Mouse (Mus musculus): ENCODE results near the gene Ddit4. TPM values are rescaled to one million over a fixed set of nuclear protein-coding genes. Genes with fewer than 3 reads are reported as not detected.

Ddit4 gene
- polyA plus RNA-seq, 1 experiment from 2014 or later, result 77.1 TPM

DNA sequence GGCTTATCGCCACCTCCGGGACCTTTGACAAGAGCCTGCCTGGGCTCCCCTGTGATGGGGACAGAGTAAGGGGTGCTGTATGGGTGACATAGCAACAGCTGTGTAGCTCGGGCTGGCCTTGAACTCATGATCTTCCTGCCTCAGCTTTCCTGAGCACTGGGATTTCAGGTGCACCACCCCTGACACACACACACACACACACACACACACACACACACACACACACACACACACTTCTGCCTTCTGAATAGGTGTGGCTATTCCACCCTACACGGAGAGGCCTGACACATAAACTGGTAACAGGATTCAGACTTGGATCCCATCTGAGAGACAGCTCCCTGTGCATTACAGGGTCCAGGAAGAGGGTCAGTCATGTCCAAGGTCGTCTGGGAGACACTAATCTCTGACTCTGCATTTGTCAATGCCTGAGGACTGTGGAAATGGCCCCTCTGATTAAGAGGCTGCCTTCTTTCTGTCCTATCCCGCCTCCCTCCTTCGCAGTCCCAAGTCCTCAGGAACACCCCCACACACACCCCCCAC lies 42.8 kb downstream of the Ddit4 start:
- ATAC-seq (ENCODE audit: insufficient number of reproducible peaks, low FRiP score, low TSS enrichment, low read depth), result no peak
- Histone ChIP-seq H3K4me1 (peaks cover 47% of the 10 kb centered on the region), H3K36me3 (no peaks in the 10 kb centered on the region), H3K4me3 (no peak overlapping the region), H3K4me2 (peak overlapping the region; percentile 37; the same call in 1 of the 2 replicates), H3K27me3 (no peaks in the 10 kb centered on the region), H3K27ac (peak overlapping the region; percentile 84), H3K9ac (no peak overlapping the region), H3K9me3 (no peaks in the 10 kb centered on the region)
- 46% methylated on average over 7 of the region's 7 CpGs for WGBS

DNA sequence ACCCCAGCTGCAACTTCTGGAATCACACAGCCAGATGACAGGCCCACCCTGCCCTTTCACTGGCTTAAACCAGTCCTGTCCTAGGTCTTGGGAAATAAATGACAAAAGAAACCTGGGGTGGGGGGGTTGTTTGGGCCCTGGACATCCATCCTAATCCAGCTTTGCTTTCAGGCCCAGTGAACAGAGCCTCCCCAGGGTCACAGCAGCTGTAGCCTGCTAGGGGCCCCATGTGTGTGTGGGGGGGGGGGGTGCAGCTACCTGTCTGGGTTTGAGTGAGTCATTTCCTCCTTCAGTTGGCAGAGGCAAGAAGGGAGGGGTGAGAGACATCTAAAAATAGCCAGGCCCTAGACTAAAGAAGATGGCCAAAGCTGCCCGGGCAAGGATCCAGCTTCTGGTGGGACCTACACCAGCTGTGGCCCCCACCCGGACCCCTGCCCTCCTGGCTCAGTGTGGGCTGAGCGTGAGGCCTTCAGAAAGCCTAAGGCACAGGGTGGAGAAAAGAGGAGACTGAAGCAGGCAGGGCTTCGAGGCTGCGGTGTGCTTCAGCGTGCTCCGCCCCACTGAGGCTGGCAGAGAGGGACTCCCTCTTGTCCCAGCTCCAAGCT lies 43.8 kb downstream of the Ddit4 start:
- H3K27ac ChIP-seq, result peak overlapping the region; percentile 84
- H3K4me1 ChIP-seq, result peaks cover 57% of the 10 kb centered on the region
- 26% methylated on average over 7 of the region's 7 CpGs for WGBS
- H3K9ac ChIP-seq, result no peak overlapping the region
- no peaks in the 10 kb centered on the region for H3K36me3 ChIP-seq
- peak; percentile 63 for ATAC-seq (ENCODE audit: insufficient number of reproducible peaks, low FRiP score, low TSS enrichment, low read depth)
- H3K9me3 ChIP-seq, result no peaks in the 10 kb centered on the region
- H3K27me3 ChIP-seq, result no peaks in the 10 kb centered on the region
- no peak overlapping the region for H3K4me3 ChIP-seq
- H3K4me2 ChIP-seq, result 0 out of 2 replicates have a peak overlapping the region, but pooled peaks have one; percentile 15

DNA sequence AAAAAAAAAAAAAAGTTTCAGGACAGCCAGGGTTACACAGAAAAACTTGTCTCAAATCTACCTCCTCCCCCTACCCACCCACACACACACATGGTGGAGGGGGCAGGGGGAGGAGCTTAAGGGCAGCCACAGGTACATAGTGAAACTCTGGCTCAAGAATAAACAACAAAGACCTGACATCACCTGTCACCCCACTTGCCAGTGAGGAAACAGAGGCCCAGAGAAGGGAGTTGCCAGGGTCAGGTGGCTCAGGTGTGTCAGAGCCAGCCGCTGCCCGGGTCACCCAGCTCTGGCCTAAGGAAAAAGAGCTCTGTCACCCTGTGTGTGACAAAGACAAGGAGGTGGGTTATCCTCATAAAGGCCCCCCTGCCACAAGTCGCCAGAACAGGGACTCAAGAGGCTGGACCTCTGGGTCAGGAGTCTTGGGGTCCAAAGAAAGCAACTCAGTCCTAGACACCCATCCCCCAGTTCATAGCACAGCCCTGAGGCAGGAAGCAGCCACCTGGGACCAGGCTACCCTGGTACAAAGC lies 44.5 kb downstream of the Ddit4 start:
- Histone ChIP-seq H3K27me3 (no peaks in the 10 kb centered on the region), H3K4me1 (peaks cover 64% of the 10 kb centered on the region), H3K4me3 (no peak overlapping the region), H3K36me3 (no peaks in the 10 kb centered on the region), H3K9me3 (no peaks in the 10 kb centered on the region), H3K4me2 (no peak overlapping the region), H3K27ac (peak overlapping the region; percentile 84), H3K9ac (no peak overlapping the region)
- ATAC-seq (ENCODE audit: insufficient number of reproducible peaks, low FRiP score, low TSS enrichment, low read depth), result no peak
- 61% methylated on average over 3 of the region's 3 CpGs for WGBS

DNA sequence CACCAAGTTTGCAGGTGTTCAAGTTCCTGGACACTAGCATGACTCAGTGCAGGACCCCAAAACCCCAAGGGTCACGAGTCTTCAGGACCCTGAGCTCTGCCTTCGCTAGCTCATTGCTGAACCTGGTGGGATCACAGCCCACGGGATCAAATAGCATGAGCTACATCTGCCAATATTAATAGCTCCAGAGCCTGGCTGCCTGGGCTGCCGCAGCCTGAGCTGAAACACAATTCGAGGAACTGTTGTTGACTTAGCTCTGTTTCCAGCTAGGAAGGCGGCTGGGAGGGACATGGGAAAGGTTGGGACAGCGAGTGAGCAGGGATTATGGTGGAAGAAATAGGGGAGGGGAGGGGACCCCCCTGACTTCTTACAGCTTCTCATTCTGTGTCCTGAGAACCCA lies 48.5 kb downstream of the Ddit4 start:
- Histone ChIP-seq H3K4me1 (peaks cover 70% of the 10 kb centered on the region), H3K36me3 (peaks cover 5% of the 10 kb centered on the region; the same call in 1 of the 2 replicates), H3K9me3 (no peaks in the 10 kb centered on the region), H3K9ac (no peak overlapping the region), H3K27me3 (no peaks in the 10 kb centered on the region), H3K4me3 (no peak overlapping the region), H3K27ac (peak overlapping the region; percentile 65), H3K4me2 (no peak overlapping the region)
- ATAC-seq (ENCODE audit: insufficient number of reproducible peaks, low FRiP score, low TSS enrichment, low read depth), result no peak
- WGBS, result 25% methylated on average over 7 of the region's 7 CpGs

DNA sequence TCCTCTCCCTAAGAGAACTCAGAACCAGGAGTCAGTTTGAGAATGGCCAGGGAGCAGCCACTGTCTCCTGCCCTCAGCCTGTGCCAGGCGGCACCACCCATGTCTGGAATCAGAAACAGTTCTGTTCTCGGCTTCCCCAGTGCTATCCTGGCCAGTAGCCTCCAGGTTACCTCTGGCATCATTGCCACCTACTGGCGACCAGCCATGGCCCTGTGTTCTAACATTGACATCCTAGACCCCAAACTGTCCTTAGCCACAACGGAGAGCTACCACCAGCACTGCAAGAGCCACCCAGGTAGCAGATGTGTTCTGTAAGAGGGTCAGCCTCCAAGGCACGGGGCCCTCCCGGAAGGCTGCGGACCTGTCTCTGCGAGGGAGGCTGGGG lies 49.0 kb downstream of the Ddit4 start:
- Histone ChIP-seq H3K36me3 (peaks cover 9% of the 10 kb centered on the region), H3K4me2 (no peak overlapping the region), H3K4me1 (peaks cover 68% of the 10 kb centered on the region), H3K9me3 (no peaks in the 10 kb centered on the region), H3K27ac (peak overlapping the region; percentile 65), H3K9ac (no peak overlapping the region), H3K4me3 (no peak overlapping the region), H3K27me3 (no peaks in the 10 kb centered on the region)
- ATAC-seq (ENCODE audit: insufficient number of reproducible peaks, low FRiP score, low TSS enrichment, low read depth), result no peak
- WGBS, result 37% methylated on average over 8 of the region's 8 CpGs

DNA sequence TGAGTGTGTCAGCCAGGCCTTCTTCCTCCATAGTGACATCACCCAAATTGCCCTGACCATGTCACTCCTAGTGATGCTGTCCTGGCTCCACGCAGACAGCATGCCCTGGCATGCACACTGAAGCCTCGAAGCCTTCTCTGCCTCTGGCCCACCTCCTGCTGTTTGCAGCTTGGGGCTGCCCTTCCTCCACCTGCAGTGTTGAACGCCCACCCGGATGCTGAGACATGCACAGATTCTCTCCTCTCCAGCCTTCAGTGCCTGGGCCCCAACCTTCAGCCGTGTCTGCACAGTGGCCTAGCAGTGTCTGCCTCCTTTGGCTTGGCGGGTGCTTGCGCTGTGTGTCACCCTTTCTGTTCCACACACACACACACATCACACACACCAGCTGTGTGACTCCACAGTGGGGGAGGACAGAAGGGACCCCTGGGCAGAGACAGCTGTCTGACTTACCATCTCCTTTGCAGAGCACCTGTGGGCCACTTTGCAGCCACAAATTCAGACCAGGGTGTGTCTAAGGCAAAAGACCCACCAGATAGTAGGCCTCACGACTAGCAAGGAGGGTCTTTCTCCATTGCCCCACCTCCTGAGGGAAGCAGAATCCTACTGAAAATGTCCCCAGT lies 49.5 kb downstream of the Ddit4 start:
- Histone ChIP-seq H3K9me3 (no peaks in the 10 kb centered on the region), H3K4me1 (peaks cover 68% of the 10 kb centered on the region), H3K27ac (peak overlapping the region; percentile 65), H3K27me3 (no peaks in the 10 kb centered on the region), H3K9ac (no peak overlapping the region), H3K36me3 (peaks cover 14% of the 10 kb centered on the region), H3K4me2 (no peak overlapping the region), H3K4me3 (no peak overlapping the region)
- 59% methylated on average over 8 of the region's 8 CpGs for WGBS
- no peak for ATAC-seq (ENCODE audit: insufficient number of reproducible peaks, low FRiP score, low TSS enrichment, low read depth)

DNA sequence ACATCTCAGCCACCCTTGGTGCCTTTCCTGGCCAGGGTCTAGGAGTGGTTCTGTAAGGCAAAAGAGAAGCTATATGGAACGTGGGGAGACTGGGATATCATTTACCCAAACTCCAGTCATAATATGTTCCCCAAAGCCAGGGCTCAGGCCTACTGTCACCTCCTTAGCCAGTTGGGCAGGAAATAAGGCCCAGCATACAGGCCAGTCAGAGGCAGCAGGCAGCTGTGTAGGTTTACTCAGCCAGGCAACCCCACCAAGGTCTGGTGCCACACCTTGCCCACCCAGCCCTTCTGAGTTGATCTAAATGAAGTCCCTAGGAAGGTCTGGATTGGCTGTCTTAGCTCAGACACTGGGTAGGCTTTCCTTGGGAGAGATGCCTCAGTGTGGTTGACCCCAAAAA lies 50.2 kb downstream of the Ddit4 start:
- Histone ChIP-seq H3K9ac (no peak overlapping the region), H3K27ac (0 out of 2 replicates have a peak overlapping the region, but pooled peaks have one; percentile 2), H3K9me3 (no peaks in the 10 kb centered on the region), H3K4me3 (no peak overlapping the region), H3K4me1 (peaks cover 73% of the 10 kb centered on the region), H3K27me3 (no peaks in the 10 kb centered on the region), H3K4me2 (no peak overlapping the region), H3K36me3 (peaks cover 21% of the 10 kb centered on the region)
- WGBS, result 82% methylated on average over 1 of the region's 1 CpGs
- no peak for ATAC-seq (ENCODE audit: insufficient number of reproducible peaks, low FRiP score, low TSS enrichment, low read depth)

DNA sequence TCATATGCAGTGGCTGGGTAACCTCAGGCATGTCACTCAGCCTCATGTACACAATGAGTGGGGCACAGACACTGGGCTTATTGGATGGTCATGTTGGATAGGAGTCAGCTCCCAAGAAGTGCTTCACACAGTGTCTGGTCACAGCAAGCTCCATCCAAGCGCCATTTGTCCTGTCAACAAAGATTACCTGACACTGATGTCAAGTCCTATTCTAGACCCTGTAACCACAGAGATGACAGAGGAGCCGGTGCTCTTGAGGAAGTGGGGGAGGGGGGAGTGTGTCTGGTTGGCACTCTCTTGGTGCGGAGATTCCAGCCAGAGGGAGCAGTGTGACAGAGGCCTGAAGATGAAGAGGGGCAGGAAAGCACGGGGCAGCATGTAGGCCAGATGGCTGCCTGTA lies 50.7 kb downstream of the Ddit4 start:
- H3K9ac ChIP-seq, result no peak overlapping the region
- 46% methylated on average over 4 of the region's 4 CpGs for WGBS
- no peak overlapping the region for H3K4me2 ChIP-seq
- no peaks in the 10 kb centered on the region for H3K27me3 ChIP-seq
- peak overlapping the region; percentile 94; the same call in 1 of the 2 replicates for H3K27ac ChIP-seq
- no peak for ATAC-seq (ENCODE audit: insufficient number of reproducible peaks, low FRiP score, low TSS enrichment, low read depth)
- H3K36me3 ChIP-seq, result peaks cover 26% of the 10 kb centered on the region
- peaks cover 76% of the 10 kb centered on the region for H3K4me1 ChIP-seq
- no peaks in the 10 kb centered on the region for H3K9me3 ChIP-seq
- H3K4me3 ChIP-seq, result no peak overlapping the region

DNA sequence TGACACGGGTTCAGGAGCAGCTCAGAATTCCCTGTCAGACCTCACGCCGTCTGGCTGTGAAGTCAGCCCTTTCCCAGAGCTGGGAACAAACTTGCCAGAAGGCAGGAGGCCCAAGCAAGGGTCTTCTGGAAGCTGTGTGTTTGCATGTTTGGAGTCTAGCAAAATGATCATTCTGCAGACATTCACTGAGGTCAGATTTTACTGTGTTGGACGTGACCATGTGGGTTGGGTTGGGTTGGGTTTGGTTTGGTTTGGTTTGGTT lies 51.5 kb downstream of the Ddit4 start:
- no peak overlapping the region for H3K9ac ChIP-seq
- peaks cover 79% of the 10 kb centered on the region for H3K4me1 ChIP-seq
- H3K27ac ChIP-seq, result peak overlapping the region; percentile 94
- peaks cover 33% of the 10 kb centered on the region for H3K36me3 ChIP-seq
- 18% methylated on average over 4 of the region's 4 CpGs for WGBS
- H3K27me3 ChIP-seq, result no peaks in the 10 kb centered on the region
- ATAC-seq (ENCODE audit: insufficient number of reproducible peaks, low FRiP score, low TSS enrichment, low read depth), result peak; percentile 16; the same call in 1 of the 2 replicates
- peak overlapping the region; percentile 38; the same call in 1 of the 2 replicates for H3K4me2 ChIP-seq
- H3K4me3 ChIP-seq, result no peak overlapping the region
- no peaks in the 10 kb centered on the region for H3K9me3 ChIP-seq

Other genes with a start within 250 kb of the Ddit4 start
- gene Micu1, start 249.4 kb downstream of the Ddit4 start, polyA plus RNA-seq (2015; fragmentation: Nextera tagmentation; extraction: Ambion mirVana), result 84.2 and 96.4 TPM in 2 replicates
- gene Dnajb12, start 72.3 kb downstream of the Ddit4 start, polyA plus RNA-seq (2015; fragmentation: Nextera tagmentation; extraction: Ambion mirVana), result 19.5 and 22.9 TPM in 2 replicates
- 41.3 and 44.4 TPM in 2 replicates for gene Ascc1, start 51.0 kb upstream of the Ddit4 start, polyA plus RNA-seq (2015; fragmentation: Nextera tagmentation; extraction: Ambion mirVana)
- gene Anapc16, start 51.3 kb upstream of the Ddit4 start, polyA plus RNA-seq (2015; fragmentation: Nextera tagmentation; extraction: Ambion mirVana), result 97.5 and 110 TPM in 2 replicates
- 11.0 and 11.6 TPM in 2 replicates for gene Spock2, start 154.4 kb upstream of the Ddit4 start, polyA plus RNA-seq (2015; fragmentation: Nextera tagmentation; extraction: Ambion mirVana)